Mouse (Mus musculus) G1E (cell line): ENCODE results near the gene Fermt3.

ENCODE experiments used
- CTCF ChIP-seq: IDR thresholded peaks from 2 replicates; pipeline ENCODE4 v1.5.1; 2012; ENCODE audit warnings: low read depth, low read length, inconsistent platforms, mixed read lengths
- GATA1 ChIP-seq: IDR thresholded peaks from 2 replicates; pipeline ENCODE4 v1.6.1; 2012; ENCODE audit warnings: borderline replicate concordance, low read length, inconsistent platforms, mixed read lengths
- TAL1 ChIP-seq: conservative IDR thresholded peaks from 2 replicates; pipeline ENCODE4 v1.6.1; 2012; ENCODE audit warnings: low read depth, low read length, inconsistent platforms, mixed read lengths

GRCm38 (mm10) chr19:7054772-7055171, 35.5 kb upstream of the Fermt3 start:
- TF ChIP-seq CTCF (no peak), GATA1 (no peak), TAL1 (no peak)
